Mouse (Mus musculus) liver, postnatal 0 days (tissue): ENCODE results near the gene Nceh1.

Experiments used
- CTCF ChIP-seq: sonication (generic); IDR thresholded peaks from 2 replicates; pipeline ENCODE4 v1.5.1; 2016; ENCODE audit warnings: antibody characterized with exemption, low read depth
- EP300 ChIP-seq: IDR thresholded peaks from 2 replicates; pipeline ENCODE4 v1.6.1; 2016; ENCODE audit warnings: antibody characterized with exemption, low read depth, mild to moderate bottlenecking

- TF ChIP-seq EP300 (no peak), CTCF (no peak)
Observed at GRCm38 (mm10) chr3:27330706-27331105, 147.9 kb downstream of the Nceh1 start.
